Mouse (Mus musculus) activated CD4-positive, CD25-positive, alpha-beta regulatory T cell (primary cell): Measurements from ENCODE around the gene Notch3. TPM values are rescaled to one million over a fixed set of nuclear protein-coding genes. Genes with fewer than 3 reads are reported as not detected.

ENCODE experiments used
- polyA plus RNA-seq, 2 experiments: library from polyadenylated mRNA; unstranded; fragments of 100-300 nt; shearing (Covaris generic); gene quantifications; one replicate each; pipeline ENCODE4 v1.2.1; 2017

The Notch3 gene
- under 1 TPM in 1 of 2 experiments, not detected in 1; 0.18 TPM for polyA plus RNA-seq

GRCm38 (mm10) chr17:32166687-32167086 lies at the start of gene Notch3:
Gene Notch3, minus strand, starts transcription at chr17:32166852.

GRCm38 (mm10) chr17:32188863-32189636 lies 22.4 kb upstream of the Notch3 start, which contains the start of gene Ephx3:
Gene Ephx3, minus strand, starts transcription at chr17:32189549.

Other genes with a start within 250 kb of the Notch3 start
- 10 to 100 TPM; 50.3 to 70.0 TPM for gene Rrp1b, start 130.8 kb downstream of the Notch3 start, polyA plus RNA-seq
- under 1 TPM; 0.38 to 0.58 TPM for gene Hsf2bp, start 130.5 kb downstream of the Notch3 start, polyA plus RNA-seq
- gene Ephx3, start 22.7 kb upstream of the Notch3 start, polyA plus RNA-seq: under 1 TPM in 1 of 2 experiments, not detected in 1; 0.37 TPM
- gene Brd4, start 117.9 kb upstream of the Notch3 start, polyA plus RNA-seq: 100 to 1,000 TPM; 177 to 198 TPM
- 100 to 1,000 TPM; 150 to 177 TPM for gene Akap8, start 154.4 kb upstream of the Notch3 start, polyA plus RNA-seq
- gene Akap8l, start 183.8 kb upstream of the Notch3 start, polyA plus RNA-seq: 100 to 1,000 TPM; 138 to 165 TPM
- gene Wiz, start 222.6 kb upstream of the Notch3 start, polyA plus RNA-seq: 10 to 100 TPM; 33.0 to 38.3 TPM
- 100 to 1,000 TPM; 517 to 591 TPM for gene Rasal3, start 236.7 kb upstream of the Notch3 start, polyA plus RNA-seq